Mouse (Mus musculus): ENCODE measurements around the gene Gm49673.
"Not testable (repeated sequence)": the region's sequence is repeated elsewhere in the genome, so short reads cannot be mapped to it uniquely, and the experiment has no call there.

The Gm49673 gene

GRCm38 (mm10) chr17:8147439-8148316 is at the start of gene Gm49673, which contains the start of gene Rnaset2a:
Gene Gm49673, minus strand, starts transcription at chr17:8147788.
Gene Rnaset2a, minus strand, starts transcription at chr17:8148097.
- DNase-seq: peak; percentile 41

DNA sequence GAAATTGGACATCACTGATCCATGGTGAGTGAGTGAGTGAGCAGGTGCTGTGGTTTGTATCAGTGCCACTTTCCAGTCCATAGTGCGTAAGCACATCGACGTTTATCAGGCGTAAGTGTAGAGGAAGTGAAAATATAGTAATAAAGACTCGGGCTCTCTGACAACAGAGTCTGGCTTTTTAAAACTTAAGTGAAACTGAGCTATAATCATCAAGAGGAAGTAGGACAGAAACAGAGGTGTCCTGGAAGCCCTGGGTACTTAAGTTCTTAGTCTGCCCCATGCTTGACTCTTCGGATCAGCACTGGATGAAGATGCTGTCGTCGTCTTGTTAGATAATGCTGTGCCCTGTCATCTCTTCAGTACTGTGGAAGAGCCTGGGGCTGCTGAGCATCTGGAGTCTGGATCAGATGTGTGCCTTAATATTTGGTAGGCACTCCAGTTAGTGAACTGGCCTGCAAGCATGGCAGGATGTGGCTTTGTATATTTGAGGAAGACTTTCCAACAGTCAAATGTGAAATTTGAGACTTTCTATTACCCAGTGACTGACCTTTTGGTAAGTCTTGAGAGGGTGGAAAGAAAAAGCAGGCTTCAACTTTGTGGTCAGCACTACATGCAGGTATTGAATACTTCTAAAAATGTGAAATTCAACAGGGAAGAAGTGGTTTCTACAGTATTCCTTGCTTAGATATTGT is 48.2 kb upstream of the Gm49673 start:
- no peak for DNase-seq

DNA sequence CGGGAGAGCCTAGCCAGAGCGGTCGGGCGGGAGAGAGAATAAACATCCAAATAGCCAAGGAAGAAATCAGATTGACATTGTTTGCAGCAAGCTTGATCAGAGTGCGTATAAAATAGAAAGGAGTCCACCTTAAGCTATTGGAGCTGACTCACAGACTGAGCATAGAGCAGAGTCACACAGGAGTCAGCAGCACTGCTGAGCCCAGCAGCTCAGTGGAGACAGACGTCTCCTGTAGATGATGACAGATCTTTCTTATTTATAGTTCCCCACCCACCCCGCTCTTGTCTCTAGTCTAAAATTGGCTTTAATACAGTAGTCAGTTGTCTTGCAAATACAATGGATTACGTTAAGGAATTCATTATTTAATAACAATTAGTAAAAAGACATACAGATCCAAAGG is 46.1 kb upstream of the Gm49673 start:
- no peak for DNase-seq

DNA sequence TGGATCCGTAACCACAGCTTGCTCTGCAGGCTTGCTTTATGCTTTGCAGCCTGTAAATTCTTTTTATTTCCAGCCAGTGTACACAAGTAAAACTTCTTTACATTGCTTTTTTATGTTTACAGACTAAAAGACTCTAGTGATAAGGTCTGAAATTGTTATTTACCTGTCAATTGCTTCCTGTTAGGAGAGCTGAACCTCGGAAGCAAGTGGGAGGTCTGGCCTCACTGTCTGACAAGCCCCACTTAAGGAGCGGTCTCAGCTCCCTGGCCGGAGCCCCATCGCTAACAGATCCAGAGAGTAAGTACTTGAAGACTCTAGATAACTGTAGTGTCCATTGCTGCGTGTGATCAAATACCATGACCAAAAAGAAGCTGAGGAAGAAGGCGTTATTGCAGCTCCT is 36.6 kb upstream of the Gm49673 start:
- no peak for DNase-seq

GRCm38 (mm10) chr17:8183815-8184214 is 36.2 kb upstream of the Gm49673 start:
- DNase-seq: no peak

DNA sequence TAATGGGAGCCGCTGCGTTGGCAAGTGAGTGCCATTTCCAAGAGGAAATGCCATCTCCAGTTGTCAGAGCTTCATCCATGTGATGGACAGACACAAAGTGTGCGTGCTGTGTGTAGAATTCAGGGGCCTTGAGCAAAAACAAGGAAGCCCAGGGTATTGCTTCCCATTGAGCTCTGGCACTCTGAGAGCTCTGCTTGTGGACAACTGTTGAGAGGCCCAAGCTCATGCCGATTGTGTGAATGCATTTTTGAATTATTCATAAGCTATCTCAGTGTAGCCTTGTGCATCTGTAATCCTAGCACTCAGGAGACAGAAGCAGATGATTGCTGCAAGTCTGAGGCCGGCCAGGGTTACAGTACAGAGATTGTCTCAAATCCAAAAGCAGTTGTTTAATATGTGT is 29.5 kb upstream of the Gm49673 start:
- DNase-seq: no peak

DNA sequence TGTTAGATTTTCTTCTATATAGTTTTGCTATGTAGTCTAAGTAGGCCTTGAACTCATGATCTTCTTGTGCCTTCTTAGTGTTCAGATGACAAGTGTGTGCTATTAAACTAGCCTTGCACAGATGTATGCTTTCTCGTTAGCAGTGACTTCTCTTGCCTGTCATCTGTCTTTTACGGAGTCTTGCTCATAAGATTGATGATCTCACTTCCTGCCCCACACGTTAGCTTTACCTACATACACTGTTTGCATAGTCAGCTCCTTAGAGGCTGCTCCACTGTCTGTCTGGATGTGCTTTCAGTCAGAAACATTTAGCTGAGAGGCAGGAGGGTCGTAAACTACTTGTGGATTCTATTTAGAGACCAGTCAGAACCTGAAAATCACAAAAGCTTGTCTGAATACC is 23.5 kb upstream of the Gm49673 start:
- DNase-seq: no peak

DNA sequence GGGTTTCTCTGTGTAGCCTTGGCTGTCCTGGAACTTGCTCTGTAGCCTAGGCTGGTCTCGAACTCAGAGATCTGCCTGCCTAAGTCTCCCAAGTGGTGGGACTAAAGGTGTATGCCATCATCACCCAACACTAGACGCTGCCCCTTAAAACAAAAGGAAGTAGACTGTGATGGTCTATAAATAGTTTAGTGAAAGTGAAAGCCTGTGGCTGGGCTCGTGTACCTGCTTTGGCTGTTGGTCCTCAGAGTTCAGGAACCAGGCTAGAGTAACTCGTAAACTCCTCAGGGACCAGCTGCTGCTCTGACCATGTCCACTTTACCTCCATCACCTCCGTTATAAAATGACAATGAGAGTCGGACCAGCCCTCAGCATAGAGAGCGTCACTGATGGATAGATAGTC is 22.7 kb upstream of the Gm49673 start:
- no peak for DNase-seq

DNA sequence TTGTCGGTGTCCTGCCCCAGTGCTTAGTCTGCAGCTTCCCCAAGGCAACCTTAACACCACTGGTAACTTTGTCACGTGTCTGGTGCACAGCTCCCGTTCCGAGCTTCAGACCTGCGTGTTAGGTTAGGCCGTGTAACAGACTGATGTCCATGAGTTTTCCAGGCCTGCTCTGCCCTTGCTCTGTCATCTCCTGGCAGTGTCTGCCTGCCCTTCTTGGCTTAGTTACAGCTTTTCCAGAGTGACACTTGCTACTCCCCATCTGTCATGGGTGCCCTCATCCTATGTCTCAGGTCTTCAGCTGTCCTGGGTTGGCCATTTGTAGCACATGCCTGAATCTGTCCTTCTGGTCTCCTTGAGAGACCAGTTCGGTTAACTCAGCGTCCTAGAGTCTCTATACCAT is 19.8 kb upstream of the Gm49673 start:
- DNase-seq: not testable (repeated sequence)

- DNase-seq: not testable (repeated sequence)
Measured at GRCm38 (mm10) chr17:8166454-8166853, 18.9 kb upstream of the Gm49673 start.

DNA sequence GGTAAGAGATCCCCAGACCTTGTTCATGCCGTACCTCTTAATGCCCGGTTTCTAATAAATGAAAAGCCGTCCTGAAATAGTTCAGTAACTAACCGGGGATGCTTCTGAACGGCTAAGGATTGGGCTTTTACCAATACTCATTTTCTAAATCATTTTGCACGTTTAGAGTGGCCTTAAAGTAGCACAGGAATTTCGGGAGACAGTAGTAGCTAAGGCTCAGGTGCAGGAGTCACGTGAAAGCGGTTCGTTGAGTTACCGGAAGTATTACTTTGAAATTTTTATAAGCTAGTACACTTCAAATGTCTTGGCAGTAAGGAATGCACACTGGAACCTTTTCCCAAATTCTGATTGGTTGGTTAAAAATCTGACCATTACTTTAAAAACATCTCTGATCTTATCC is 18.4 kb upstream of the Gm49673 start:
- not testable (repeated sequence) for DNase-seq

DNA sequence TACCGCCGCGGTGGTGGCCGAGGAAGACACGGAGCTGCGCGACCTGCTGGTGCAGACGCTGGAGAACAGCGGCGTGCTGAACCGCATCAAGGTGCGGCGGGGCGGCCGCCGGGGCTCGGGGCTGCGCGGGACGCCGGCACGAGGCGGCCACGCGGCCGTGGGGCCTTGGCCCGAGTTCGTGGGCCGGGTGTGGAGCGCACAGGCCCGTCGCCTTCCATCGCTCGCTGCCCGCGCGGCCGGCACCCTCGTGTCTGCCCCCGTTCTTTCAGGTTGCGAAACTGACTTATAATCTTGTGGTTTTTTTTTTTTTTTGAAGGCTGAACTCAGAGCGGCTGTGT is 18.0 kb upstream of the Gm49673 start:
- peak; percentile 12 for DNase-seq

DNA sequence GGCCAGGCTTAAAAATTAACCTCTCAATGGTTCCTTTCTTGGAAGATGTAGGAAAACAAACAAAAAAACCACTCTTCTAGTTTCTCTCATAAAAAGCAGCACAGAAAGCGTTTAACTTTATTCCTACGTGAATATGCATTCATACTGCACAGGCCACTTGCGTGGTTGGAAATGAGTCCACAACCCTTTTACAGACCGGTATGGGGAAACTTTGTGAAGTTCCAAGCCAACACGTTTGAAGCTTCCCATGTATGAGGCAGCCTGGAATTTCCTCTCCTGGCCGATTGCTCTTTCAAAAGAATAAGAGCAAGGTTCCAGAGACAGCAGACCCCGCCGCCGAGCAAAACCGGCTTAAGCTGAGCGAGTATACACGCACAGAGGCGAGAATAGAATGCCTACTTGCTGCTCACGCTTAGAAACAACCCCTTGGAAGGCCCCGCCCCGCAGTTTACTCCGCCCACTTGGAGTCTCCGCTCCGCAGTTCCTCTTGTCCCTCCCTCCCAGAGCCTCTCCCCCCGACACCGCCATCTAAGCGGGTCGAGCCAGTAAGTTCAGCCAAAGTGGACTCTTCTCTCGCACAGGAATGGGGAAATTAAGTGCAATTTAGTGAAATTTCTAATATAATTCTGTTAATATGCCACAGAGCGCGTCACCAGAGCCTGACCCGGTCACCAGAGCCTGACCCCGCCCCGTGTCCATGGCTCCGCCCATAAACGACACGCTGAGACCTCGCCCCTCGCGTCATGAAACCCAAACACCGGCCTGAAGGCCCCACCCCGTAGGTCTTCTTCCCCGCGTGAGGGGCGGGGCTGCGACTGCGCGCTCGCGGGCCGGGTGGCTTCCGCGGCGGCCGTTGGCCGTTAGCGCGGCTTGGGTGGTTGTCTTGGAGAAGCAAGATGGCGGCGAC is 17.4 kb upstream of the Gm49673 start, which contains the start of gene Fgfr1op:
Gene Fgfr1op (plus strand): TSS at position 801 of the 907 bp plus-strand sequence.
- not testable (repeated sequence) for DNase-seq

- DNase-seq: not testable (repeated sequence)
Measured at GRCm38 (mm10) chr17:8160969-8161368, 13.4 kb upstream of the Gm49673 start.

GRCm38 (mm10) chr17:8158627-8159026 is 11.0 kb upstream of the Gm49673 start:
- not testable (repeated sequence) for DNase-seq

DNA sequence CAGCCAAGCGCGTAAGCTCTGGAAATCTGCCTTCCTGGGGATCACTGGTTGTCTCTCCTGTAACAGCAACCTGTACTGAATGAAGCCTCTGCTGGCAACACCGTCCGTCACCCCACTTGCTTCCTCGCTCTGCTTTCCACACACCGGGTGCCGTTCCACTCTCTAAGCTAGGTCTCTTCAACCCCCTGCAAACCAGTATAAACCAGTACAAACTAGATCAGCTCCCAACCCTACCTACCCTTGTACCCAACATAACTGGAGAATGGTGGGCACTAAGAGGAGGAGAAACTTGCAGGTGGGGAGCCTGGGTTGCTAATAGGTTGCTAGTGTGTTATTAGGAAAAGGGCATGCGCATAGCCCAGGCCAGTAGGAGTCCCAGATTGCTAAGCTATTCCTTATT is 8.4 kb upstream of the Gm49673 start:
- DNase-seq: not testable (repeated sequence)

- DNase-seq: not testable (repeated sequence)
Measured at GRCm38 (mm10) chr17:8155010-8155409, 7.4 kb upstream of the Gm49673 start.

DNA sequence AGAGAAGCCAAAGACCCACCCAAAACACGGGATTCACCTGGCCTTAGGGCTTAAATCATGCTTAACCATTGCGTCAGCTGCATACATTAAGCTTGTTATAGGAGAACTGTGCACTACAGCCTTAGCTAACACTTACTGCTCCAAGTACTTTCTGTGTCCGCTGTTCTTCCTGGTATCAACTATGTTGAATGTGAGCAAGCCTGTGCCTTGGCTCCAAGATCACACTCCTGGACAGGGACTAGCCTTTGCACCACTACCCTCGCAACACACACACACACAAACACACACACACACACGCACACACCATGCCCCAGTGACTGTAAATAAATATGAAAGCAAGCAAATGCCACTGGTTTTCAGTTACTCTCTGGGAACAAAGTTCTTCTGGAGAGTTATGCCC is 657 bp downstream of the Gm49673 start:
- not testable (repeated sequence) for DNase-seq

DNA sequence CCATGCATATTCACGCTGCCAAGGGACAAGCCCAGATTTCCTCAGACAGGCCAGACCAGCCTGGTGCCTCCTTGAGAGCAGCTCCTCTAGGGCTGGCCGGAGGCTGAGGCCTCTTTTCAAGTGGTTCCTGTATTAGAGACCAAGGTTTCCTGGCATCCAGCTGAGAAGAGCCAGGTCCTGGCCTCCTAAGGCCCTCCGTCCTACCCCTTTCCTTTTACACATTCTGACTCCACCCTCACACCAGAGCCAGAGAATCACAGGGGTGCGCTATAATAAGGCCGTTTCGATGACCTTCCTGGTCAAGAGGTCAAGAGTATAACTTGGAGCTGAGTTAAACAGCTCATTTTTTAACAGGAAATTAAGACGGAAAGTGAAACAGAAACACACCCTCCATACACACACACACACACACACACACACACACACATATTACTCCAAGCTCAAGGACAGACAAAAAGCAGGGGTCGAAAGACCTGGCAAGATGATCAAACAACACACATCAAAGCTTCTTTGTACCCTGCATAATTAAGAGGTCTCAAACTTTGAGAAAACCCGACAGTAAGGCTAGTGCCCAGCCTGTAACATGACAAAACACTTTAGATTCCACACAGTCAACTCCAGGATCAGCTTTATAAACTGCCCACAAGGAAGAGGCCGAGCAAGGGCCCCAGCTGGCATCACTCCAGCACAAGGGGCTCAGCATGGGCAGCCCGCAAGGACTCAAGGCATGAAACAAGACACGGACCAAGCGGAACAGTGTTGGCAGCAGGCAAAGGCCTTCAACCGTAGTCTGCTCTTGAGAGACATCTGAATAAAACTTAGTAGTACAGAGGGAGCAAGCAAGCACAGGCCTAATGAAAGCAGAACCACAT is 3.5 kb downstream of the Gm49673 start:
- not testable (repeated sequence) for DNase-seq

DNA sequence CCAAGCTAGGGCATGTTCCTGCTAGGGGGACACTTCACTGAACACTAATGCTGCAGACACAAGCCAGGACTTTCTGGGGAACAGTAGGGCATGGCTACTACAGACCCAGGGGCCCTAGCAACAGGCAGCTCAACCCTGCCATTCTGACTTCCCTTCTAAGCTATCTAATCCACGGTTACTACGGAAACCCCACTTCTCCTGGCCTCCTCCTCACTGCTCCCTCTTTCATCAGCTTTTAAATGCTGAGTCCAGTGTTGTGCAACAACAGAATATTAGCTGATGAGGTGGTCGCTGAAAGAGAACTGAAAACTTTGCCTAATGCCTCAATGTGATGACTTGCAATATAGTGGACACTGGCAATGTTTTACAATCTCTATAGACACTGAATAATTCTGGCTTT is 7.4 kb downstream of the Gm49673 start:
- not testable (repeated sequence) for DNase-seq

DNA sequence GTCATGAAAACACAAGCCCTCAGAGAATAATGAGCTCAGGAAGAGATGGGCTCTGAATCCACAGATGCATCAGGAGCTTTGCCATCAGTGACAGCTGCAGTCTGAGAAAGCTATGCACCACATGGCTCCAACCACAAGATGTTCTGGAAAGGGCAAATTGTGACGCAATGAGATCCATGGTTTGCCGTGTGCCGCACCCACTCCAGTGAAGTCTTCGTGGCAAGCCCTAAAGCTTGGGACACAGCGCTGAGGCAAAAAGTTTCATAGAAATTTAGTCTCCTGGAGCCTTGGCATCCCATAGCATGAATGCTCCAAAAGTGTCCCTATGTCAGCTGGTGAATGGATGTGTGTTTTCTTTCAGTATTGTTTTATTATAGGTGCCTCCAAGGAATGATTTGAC is 9.5 kb downstream of the Gm49673 start:
- not testable (repeated sequence) for DNase-seq

DNA sequence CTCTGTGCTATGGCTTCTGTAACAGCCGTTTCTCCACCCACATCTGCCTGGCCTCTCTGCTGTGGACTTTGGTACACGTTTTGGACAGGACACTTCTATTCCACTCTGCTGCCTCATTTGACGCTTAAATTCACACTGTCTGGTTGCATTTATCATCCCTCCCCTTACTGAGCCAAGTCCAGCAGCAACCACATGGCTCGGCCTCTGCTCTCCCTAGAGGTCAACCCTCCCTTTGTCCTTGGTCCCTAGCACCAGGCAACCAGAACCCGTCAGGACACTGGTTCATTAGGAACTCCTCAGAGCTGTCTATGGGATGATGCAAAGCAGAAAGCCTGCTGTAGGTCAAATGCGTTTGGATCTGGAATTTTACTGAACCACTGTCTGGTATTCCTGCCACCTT is 16.7 kb downstream of the Gm49673 start:
- DNase-seq: not testable (repeated sequence)
